Mouse (Mus musculus): Measurements from ENCODE around the gene Gps2. TPM values are rescaled to one million over a fixed set of nuclear protein-coding genes. Genes with fewer than 3 reads are reported as not detected.
A peak's percentile ranks its signal among the peaks of the same experiment; 100 is the strongest.

Gene Gps2
- 38.0 TPM for polyA plus RNA-seq (2012; fragmentation: generic; extraction: Trizol)

DNA sequence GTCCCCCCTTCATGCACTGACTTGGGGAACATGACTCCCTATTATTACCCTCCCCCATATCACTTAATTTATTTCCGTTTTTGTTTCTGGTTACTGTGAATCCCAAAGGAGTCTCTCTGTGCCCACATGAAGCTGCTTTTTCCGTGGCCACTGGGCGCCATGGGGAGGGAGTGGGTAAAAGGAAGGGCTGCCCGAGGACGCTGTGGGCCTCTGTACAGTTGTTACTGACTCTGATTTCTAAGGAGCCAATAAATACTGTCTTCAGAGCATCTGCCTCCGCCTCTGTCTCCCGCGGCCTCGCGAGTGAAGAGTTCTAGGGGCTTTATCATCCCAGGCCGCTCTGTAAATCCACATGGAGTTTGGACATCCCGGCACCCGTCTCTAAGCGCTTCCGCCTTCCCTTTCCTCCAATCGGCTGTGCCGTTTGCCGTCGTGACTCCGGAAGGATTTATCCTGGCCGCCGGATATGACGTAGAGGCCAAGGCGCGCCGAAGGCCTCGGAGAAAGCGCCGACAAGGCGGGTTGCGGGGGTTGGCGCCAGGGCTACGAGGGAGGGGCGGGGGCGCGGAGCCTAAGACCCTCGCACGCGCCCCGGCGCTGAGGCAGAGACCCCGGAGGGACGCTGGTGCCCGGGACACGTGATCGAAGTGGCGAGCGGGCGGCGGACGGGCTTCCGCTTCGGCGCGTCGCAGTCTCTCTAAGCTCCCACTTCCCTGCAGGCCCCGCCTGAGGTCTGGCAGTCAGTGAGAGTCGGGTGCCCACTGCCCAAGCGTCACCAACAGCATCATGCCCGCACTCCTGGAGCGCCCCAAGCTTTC, at the start of gene Gps2:
Gps2 (plus strand) TSS at position 335 of the 818 bp plus-strand sequence.
- Histone ChIP-seq H3K27me3 (ENCODE audit: control insufficient read depth, insufficient read depth, insufficient read length) (no peaks in the 10 kb centered on the region), H3K4me2 (ENCODE audit: low read depth) (peak within 1 kb of the TSS; percentile 79), H3K4me3 (peak within 1 kb of the TSS; percentile 50), H3K79me2 (ENCODE audit: control insufficient read depth, insufficient read depth) (peaks cover 39% of the 10 kb centered on the region), H3ac (ENCODE audit: control insufficient read depth, insufficient read length) (peak within 1 kb of the TSS; percentile 69), H3K36me3 (ENCODE audit: control insufficient read depth, insufficient read depth) (peaks cover 58% of the 10 kb centered on the region)
- peak; percentile 79 for TF ChIP-seq POLR2AphosphoS2 (IDR thresholded peaks at IDR 0.05; ENCODE audit: insufficient read length, low read depth)
- peak; percentile 57 for TF ChIP-seq POLR2A (IDR thresholded peaks at IDR 0.05; ENCODE audit: insufficient read length, low read depth)
- peak in 1 of 3 experiments; percentile 2 for TF ChIP-seq MYOG (IDR thresholded peaks at IDR 0.05; ENCODE audit: control insufficient read depth in 1 of 3, insufficient read depth in 1 of 3, insufficient read length in 2 of 3, low read depth in 2 of 3)
- peak; percentile 75 for TF ChIP-seq E2F4 (IDR thresholded peaks at IDR 0.05; ENCODE audit: insufficient read depth)
- no peak for TF ChIP-seq TCF3 (IDR thresholded peaks at IDR 0.05; ENCODE audit: insufficient read length, low read depth)

DNA sequence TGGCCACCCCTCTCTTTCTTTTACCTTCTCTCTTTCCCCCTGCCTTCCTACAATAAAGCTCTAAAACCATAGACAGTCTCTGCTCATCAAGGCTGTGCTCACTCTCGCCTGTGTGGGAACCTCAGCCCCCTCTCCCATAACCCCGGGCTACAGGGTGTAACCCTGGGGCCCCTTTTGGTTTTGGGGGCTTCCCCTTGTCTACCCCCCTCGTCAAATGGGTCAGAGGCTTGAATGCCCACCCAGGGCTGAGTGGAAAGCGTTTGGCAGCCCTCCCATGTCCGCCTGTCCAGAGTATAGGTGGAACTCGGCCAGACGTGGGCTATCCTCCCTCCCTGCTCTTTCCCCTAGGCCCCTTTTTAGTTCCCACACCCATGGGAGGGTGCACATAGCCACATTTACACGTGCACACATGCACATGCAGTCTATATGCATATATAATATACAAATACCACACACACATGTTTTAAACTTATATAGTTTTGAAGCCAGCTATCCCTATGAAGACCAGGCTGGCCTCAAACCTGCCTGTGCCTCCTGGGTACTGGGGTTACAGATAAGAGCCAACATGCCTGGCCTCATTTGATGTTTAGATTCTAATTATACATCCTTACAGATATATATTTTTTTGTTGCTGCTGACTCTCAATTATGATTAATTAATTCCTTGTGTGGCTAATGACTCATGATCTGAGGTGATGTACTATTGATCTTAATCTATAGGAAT, 49.4 kb upstream of the Gps2 start:
- Histone ChIP-seq H3K4me3 (no peak overlapping the region), H3K4me2 (ENCODE audit: low read depth) (no peak overlapping the region)
- TF ChIP-seq TCF3 (IDR thresholded peaks at IDR 0.05; ENCODE audit: insufficient read length, low read depth) (no peak), POLR2AphosphoS2 (IDR thresholded peaks at IDR 0.05; ENCODE audit: insufficient read length, low read depth) (no peak), TCF12 (IDR thresholded peaks at IDR 0.05; ENCODE audit: insufficient read depth, poor library complexity, severe bottlenecking) (no peak), POLR2A (IDR thresholded peaks at IDR 0.05; ENCODE audit: insufficient read length, low read depth) (no peak), MYOD1 (IDR thresholded peaks at IDR 0.05; ENCODE audit: control insufficient read depth in 1 of 3, insufficient read length in 2 of 3, low read depth in 2 of 3) (no peak), MAX (IDR thresholded peaks at IDR 0.05; ENCODE audit: low read depth) (no peak), E2F4 (IDR thresholded peaks at IDR 0.05; ENCODE audit: insufficient read depth) (no peak)

DNA sequence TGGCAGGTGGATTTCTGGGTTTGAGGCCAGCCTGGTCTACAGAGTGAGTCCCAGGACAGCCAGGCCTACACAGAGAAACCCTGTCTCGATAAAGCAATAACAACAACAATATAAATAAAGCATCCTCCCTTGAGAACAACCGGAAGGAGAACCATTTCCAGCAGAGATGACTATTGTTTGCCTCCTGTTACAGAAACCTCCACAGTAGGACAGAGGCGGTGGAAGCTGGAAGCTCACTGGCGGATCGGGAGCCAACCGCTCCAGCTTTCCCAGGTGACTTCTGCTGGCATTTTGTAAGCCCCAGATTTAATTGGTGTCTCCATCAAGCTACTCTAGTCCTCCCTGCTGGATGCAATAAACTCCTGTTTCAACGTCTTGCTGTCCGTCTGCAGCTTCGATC, 48.1 kb upstream of the Gps2 start:
- TF ChIP-seq REST (IDR thresholded peaks at IDR 0.05; ENCODE audit: insufficient read depth, insufficient read length) (no peak), SRF (IDR thresholded peaks at IDR 0.05; ENCODE audit: control insufficient read depth, insufficient read length, low read depth) (no peak), USF1 (IDR thresholded peaks at IDR 0.05; ENCODE audit: low read depth) (no peak), POLR2A (IDR thresholded peaks at IDR 0.05; ENCODE audit: insufficient read length, low read depth) (no peak)
- Histone ChIP-seq H3K4me2 (ENCODE audit: low read depth) (no peak overlapping the region), H3K36me3 (ENCODE audit: control insufficient read depth, insufficient read depth) (no peaks in the 10 kb centered on the region), H3ac (ENCODE audit: control insufficient read depth, insufficient read length) (no peak overlapping the region), H3K4me3 (no peak overlapping the region), H3K27me3 (ENCODE audit: control insufficient read depth, insufficient read depth, insufficient read length) (peaks cover 16% of the 10 kb centered on the region), H3K79me2 (ENCODE audit: control insufficient read depth, insufficient read depth) (no peaks in the 10 kb centered on the region)

More for the DNA sequence above, 49.4 kb upstream of the Gps2 start:
- no peaks in the 10 kb centered on the region for H3K36me3 ChIP-seq (ENCODE audit: control insufficient read depth, insufficient read depth)
- H3K27me3 ChIP-seq (ENCODE audit: control insufficient read depth, insufficient read depth, insufficient read length) = peaks cover 16% of the 10 kb centered on the region
- H3K79me2 ChIP-seq (ENCODE audit: control insufficient read depth, insufficient read depth) = no peaks in the 10 kb centered on the region
- no peak overlapping the region for H3ac ChIP-seq (ENCODE audit: control insufficient read depth, insufficient read length)

DNA sequence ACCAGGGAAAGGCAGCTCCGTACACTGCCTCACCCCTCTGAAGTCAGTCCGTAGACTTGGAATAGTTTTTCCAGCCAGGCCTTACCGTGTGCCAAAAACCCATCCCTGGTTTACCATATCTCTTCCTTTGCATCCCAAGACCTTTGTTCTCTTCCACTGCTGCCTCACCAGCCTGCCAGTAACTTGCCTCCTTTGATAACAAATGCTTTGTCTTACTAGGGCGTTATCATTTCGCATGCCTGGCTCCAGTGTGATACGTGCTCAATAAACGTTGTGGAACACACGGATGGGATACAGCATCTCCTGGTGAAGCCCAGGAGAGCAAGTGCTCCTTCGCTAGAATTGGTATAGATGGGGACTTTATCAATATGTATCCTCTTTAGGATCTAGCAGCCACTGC, 46.4 kb upstream of the Gps2 start:
- no peak for TF ChIP-seq MYOG (IDR thresholded peaks at IDR 0.05; ENCODE audit: control insufficient read depth in 1 of 3, insufficient read depth in 1 of 3, insufficient read length in 2 of 3, low read depth in 2 of 3)
- TF ChIP-seq MYOD1 (IDR thresholded peaks at IDR 0.05; ENCODE audit: control insufficient read depth in 1 of 3, insufficient read length in 2 of 3, low read depth in 2 of 3) = no peak
- no peak for TF ChIP-seq CEBPB (IDR thresholded peaks at IDR 0.05; ENCODE audit: insufficient read depth, poor library complexity, severe bottlenecking)
- TF ChIP-seq POLR2A (IDR thresholded peaks at IDR 0.05; ENCODE audit: insufficient read length, low read depth) = no peak
- no peak for TF ChIP-seq POLR2AphosphoS2 (IDR thresholded peaks at IDR 0.05; ENCODE audit: insufficient read length, low read depth)
- Histone ChIP-seq H3K4me3 (no peak overlapping the region), H3ac (ENCODE audit: control insufficient read depth, insufficient read length) (no peak overlapping the region), H3K4me2 (ENCODE audit: low read depth) (no peak overlapping the region), H3K27me3 (ENCODE audit: control insufficient read depth, insufficient read depth, insufficient read length) (peaks cover 16% of the 10 kb centered on the region), H3K36me3 (ENCODE audit: control insufficient read depth, insufficient read depth) (no peaks in the 10 kb centered on the region), H3K79me2 (ENCODE audit: control insufficient read depth, insufficient read depth) (no peaks in the 10 kb centered on the region)

DNA sequence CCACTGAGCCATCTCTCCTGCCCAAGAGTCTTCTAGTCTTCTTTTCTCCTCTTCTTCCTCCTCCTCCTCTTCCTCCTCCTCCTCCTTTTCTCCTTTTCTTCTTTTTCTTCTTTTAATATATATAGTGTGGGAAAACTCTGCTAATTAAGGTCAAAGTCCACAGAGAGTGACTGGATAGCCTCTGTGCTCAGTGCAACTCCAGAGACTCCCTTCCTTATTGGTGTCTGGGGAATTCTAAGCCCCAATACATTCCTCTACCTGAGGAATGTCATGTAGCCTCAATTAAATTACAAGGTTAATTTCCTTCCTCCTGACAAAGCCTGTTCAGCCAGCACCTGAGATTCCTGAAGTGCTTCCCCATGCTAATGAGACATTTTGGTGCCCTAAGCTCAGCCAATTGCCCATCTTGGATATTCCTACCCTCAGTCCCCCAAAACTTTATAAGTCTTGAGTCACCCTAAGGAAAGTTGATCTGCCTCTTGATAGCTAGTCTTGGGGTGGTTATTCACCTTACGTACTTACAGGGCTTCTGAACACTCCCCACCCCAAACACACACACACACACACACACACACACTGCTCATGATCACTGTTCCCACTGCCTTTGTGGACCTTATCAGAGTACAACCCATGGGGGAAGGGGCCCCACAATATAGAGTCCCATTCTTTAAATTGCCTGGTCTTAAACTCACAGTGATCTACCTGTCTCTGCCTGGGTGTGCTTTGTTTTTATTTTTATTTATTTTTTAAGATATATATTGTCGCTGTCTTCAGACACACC, 43.2 kb upstream of the Gps2 start:
- TF ChIP-seq MYOG (IDR thresholded peaks at IDR 0.05; ENCODE audit: control insufficient read depth in 1 of 3, insufficient read depth in 1 of 3, insufficient read length in 2 of 3, low read depth in 2 of 3) (no peak), MYOD1 (IDR thresholded peaks at IDR 0.05; ENCODE audit: control insufficient read depth in 1 of 3, insufficient read length in 2 of 3, low read depth in 2 of 3) (no peak), MAX (IDR thresholded peaks at IDR 0.05; ENCODE audit: low read depth) (no peak), E2F4 (IDR thresholded peaks at IDR 0.05; ENCODE audit: insufficient read depth) (no peak), TCF12 (IDR thresholded peaks at IDR 0.05; ENCODE audit: insufficient read depth, poor library complexity, severe bottlenecking) (no peak), POLR2AphosphoS2 (IDR thresholded peaks at IDR 0.05; ENCODE audit: insufficient read length, low read depth) (no peak), USF1 (IDR thresholded peaks at IDR 0.05; ENCODE audit: low read depth) (no peak), TCF3 (IDR thresholded peaks at IDR 0.05; ENCODE audit: insufficient read length, low read depth) (no peak), CEBPB (IDR thresholded peaks at IDR 0.05; ENCODE audit: insufficient read depth, poor library complexity, severe bottlenecking) (no peak), SRF (IDR thresholded peaks at IDR 0.05; ENCODE audit: control insufficient read depth, insufficient read length, low read depth) (no peak), REST (IDR thresholded peaks at IDR 0.05; ENCODE audit: insufficient read depth, insufficient read length) (no peak), POLR2A (IDR thresholded peaks at IDR 0.05; ENCODE audit: insufficient read length, low read depth) (no peak)
- Histone ChIP-seq H3K4me3 (no peak overlapping the region), H3ac (ENCODE audit: control insufficient read depth, insufficient read length) (no peak overlapping the region), H3K27me3 (ENCODE audit: control insufficient read depth, insufficient read depth, insufficient read length) (peaks cover 8% of the 10 kb centered on the region), H3K36me3 (ENCODE audit: control insufficient read depth, insufficient read depth) (no peaks in the 10 kb centered on the region), H3K79me2 (ENCODE audit: control insufficient read depth, insufficient read depth) (no peaks in the 10 kb centered on the region), H3K4me2 (ENCODE audit: low read depth) (no peak overlapping the region)

Data from myocyte (in vitro differentiated cells).